Mouse (Mus musculus) gastrocnemius, postnatal 14 days (tissue): ENCODE measurements around the gene Dse. TPM values are rescaled to one million over a fixed set of nuclear protein-coding genes. Genes with fewer than 3 reads are reported as not detected.
"Not testable (repeated sequence)": the region's sequence is repeated elsewhere in the genome, so short reads cannot be mapped to it uniquely, and the experiment has no call there.

Source experiments
- DNase-seq: peaks from one replicate; pipeline ENCODE4 v3.0.0; 2021; ENCODE audit warnings: mixed read lengths
- intact Hi-C: fragments of 180-260 bp; cut with DNase I; formaldehyde crosslinking; loops from one replicate; pipeline ENCODE4 v1.15.1; 2025; ENCODE audit warnings: low total_unique reads
- long read RNA-seq, 2 experiments: library from polyadenylated mRNA; stranded (forward); transcript quantifications; one replicate each; pipeline ENCODE4 v2.0.0; 2021
- total RNA-seq, 2 experiments: library from RNA; stranded (reverse); gene quantifications; 2 replicates each; pipeline ENCODE4 v1.2.3; 2021

The Dse gene
- 10 to 100 TPM in 1 of 2 experiments, 1 to 10 TPM in 1; 6.9 to 10.7 TPM for total RNA-seq
- long read RNA-seq, experiment 1, full-length matches to known transcripts: 3 of 3 reads
- long read RNA-seq, experiment 1, partial matches to known transcripts: 0 of 3 reads
- long read RNA-seq, experiment 1, other reads (novel, unspliced or antisense): 0 of 3 reads
- long read RNA-seq, experiment 2, full-length matches to known transcripts: 4 of 7 reads
- long read RNA-seq, experiment 2, partial matches to known transcripts: 0 of 7 reads
- long read RNA-seq, experiment 2, other reads (novel, unspliced or antisense): 3 of 7 reads

GRCm38 (mm10) chr10:34207503-34207850, at the start of gene Dse:
Gene Dse (minus strand): TSS chr10:34207715.
- DNase-seq: no peak
- intact Hi-C loops: no loop called here

- DNase-seq, intact Hi-C loops: not testable (repeated sequence)
These were observed 45.3 kb upstream of the Dse start for GRCm38 (mm10) chr10:34252833-34253232.

- no peak for DNase-seq
- intact Hi-C loops: no loop called here
These were observed 42.1 kb upstream of the Dse start for GRCm38 (mm10) chr10:34249594-34249993.

GRCm38 (mm10) chr10:34247757-34248156, 40.2 kb upstream of the Dse start:
- no peak for DNase-seq
- intact Hi-C loops: no loop called here

- intact Hi-C loops: no loop called here
- DNase-seq: no peak
These were observed 38.6 kb upstream of the Dse start for GRCm38 (mm10) chr10:34246106-34246505.

GRCm38 (mm10) chr10:34244745-34245144, 37.2 kb upstream of the Dse start:
- intact Hi-C loops: no loop called here
- no peak for DNase-seq

- DNase-seq: no peak
- intact Hi-C loops: no loop called here
These were observed 31.0 kb upstream of the Dse start for GRCm38 (mm10) chr10:34238536-34238935.

GRCm38 (mm10) chr10:34236569-34236968, 29.1 kb upstream of the Dse start:
- DNase-seq: no peak
- intact Hi-C loops: no loop called here

- intact Hi-C loops: no loop called here
These were observed 27.9 kb upstream of the Dse start for GRCm38 (mm10) chr10:34235384-34235783.

GRCm38 (mm10) chr10:34233931-34234745, 26.6 kb upstream of the Dse start:
- intact Hi-C loops: no loop called here
- DNase-seq: no peak

More at GRCm38 (mm10) chr10:34235384-34235783, 27.9 kb upstream of the Dse start:
- DNase-seq: no peak

- intact Hi-C loops: no loop called here
- DNase-seq: no peak
These were observed 25.9 kb upstream of the Dse start for GRCm38 (mm10) chr10:34233418-34233817.

GRCm38 (mm10) chr10:34230121-34230675, 22.7 kb upstream of the Dse start:
- DNase-seq: no peak
- intact Hi-C loops: no loop called here

- intact Hi-C loops: no loop called here
- DNase-seq: no peak
These were observed 22.0 kb upstream of the Dse start for GRCm38 (mm10) chr10:34229491-34229890.

GRCm38 (mm10) chr10:34223660-34224059, 16.1 kb upstream of the Dse start:
- DNase-seq: no peak
- intact Hi-C loops: no loop called here

GRCm38 (mm10) chr10:34221909-34222620, 14.6 kb upstream of the Dse start:
- DNase-seq: no peak
- intact Hi-C loops: no loop called here

- intact Hi-C loops: no loop called here
- DNase-seq: no peak
These were observed 10.7 kb upstream of the Dse start for GRCm38 (mm10) chr10:34218191-34218590.

GRCm38 (mm10) chr10:34215667-34216066, 8.2 kb upstream of the Dse start:
- DNase-seq: no peak
- intact Hi-C loops: no loop called here

GRCm38 (mm10) chr10:34209951-34210350, 2.4 kb upstream of the Dse start:
- intact Hi-C loops: no loop called here
- DNase-seq: no peak

GRCm38 (mm10) chr10:34208031-34208430, 516 bp upstream of the Dse start:
- DNase-seq: no peak
- intact Hi-C loops: no loop called here
